In the genomic region with DNA sequence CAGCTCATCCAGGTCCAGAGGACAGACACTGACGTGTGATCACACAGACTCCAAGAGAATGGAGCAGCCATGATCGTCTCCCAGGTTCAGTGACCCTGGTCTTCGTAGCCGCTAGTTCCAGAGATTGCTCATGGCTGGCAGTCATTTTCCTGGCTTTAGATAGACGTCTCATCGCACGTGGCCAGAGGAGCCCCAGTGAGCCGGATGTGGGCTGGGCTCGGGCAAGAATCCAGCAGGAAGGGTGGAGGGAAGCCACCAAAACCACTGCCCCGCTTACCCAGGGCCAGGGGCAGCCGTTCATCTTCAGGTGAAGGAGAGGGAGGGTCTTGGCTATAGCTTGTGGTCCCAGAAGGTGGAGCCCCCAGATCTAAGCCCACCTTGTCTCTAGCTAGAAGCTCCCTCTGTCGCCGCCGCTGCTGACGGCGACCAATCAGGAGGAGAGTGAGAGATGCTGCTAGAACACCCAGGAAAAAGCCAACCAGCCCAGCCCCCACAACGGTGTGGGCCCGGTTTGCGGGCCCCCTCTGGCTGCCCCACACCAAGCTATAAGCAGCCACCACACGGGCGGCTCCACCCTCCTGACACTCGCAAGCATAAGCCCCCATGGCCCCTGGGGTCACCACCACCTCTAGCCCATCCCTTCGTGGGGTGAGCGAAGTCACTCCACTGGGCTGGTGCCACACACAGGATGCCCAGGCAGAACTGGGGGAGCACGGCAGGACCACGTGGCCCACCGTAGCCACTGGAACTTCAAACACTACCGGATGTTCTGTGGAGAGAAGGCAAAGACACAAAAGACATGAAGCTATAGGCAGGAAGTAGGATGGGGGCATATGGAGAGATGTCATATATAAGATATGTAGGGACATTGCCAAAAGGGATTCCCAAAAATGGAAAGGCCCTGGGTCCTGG, we compare ENCODE assay signal across 9 mouse cellular contexts. TPM values are rescaled to one million over a fixed set of nuclear protein-coding genes. Genes with fewer than 3 reads are reported as not detected.
DNase-seq lines count a peak whose midpoint lies in the region; ATAC-seq and TF ChIP-seq lines count a peak whose summit lies in the region.
"Had no signal": no experiment of that assay in that cellular context is flagged by ENCODE, and none has a peak within 500 bp of the region (broad histone marks: within the 10 kb centered on the region; RNA-seq: fewer than 3 reads in every experiment).

No protein-coding gene starts in this region.

- no peak for TF ChIP-seq EP300 in lung, postnatal 0 days (IDR thresholded peaks at IDR 0.05)

- ATAC-seq in lung, postnatal 0 days: no peak
- no peak for ATAC-seq in forebrain, embryonic 16.5 days

- H3K4me3 ChIP-seq in lung, postnatal 0 days (ENCODE audit: low read depth, low read length): no peak overlapping the region
- no peak overlapping the region for H3K4me3 ChIP-seq in forebrain, embryonic 16.5 days (replicated peaks; ENCODE audit: low read length)

- no peaks in the 10 kb centered on the region for H3K36me3 ChIP-seq in lung, postnatal 0 days (ENCODE audit: insufficient read depth, low read length)
- H3K36me3 ChIP-seq in forebrain, embryonic 16.5 days (ENCODE audit: control insufficient read depth, insufficient read depth): no peaks in the 10 kb centered on the region

- no peak overlapping the region for H3K4me2 ChIP-seq in lung, postnatal 0 days (replicated peaks; ENCODE audit: low read depth, low read length)
- no peak overlapping the region for H3K4me2 ChIP-seq in forebrain, embryonic 16.5 days (ENCODE audit: low read length)

- H3K27me3 ChIP-seq in lung, postnatal 0 days (replicated peaks; ENCODE audit: insufficient read depth, low read length): no peaks in the 10 kb centered on the region
- H3K27me3 ChIP-seq in forebrain, embryonic 16.5 days (replicated peaks; ENCODE audit: control insufficient read depth, insufficient read depth, low read length): no peaks in the 10 kb centered on the region

- DNase-seq in adrenal gland, postnatal 10 days: peak; percentile 14
- no peak for DNase-seq in adrenal gland, postnatal 25 days
- peak; percentile 55 for DNase-seq in lung, postnatal 10 days
- no peak for DNase-seq in lung, postnatal 0 days (ENCODE audit: low spot score)
- peak; percentile 29 for DNase-seq in lung, postnatal 25 days (ENCODE audit: low spot score)
- peak; percentile 74 to 82 for DNase-seq in thymus, postnatal 36 days
- DNase-seq in layer of hippocampus, adult 18-20 months (ENCODE audit: low spot score in 2 of 2): no peak
- DNase-seq: cerebellum, adult 11 months had no signal

- no peak for TF ChIP-seq CTCF in lung, postnatal 0 days (IDR thresholded peaks at IDR 0.05)

- H3K9ac ChIP-seq in lung, postnatal 0 days (replicated peaks; ENCODE audit: low read depth): no peak overlapping the region
- no peak overlapping the region for H3K9ac ChIP-seq in forebrain, embryonic 16.5 days (replicated peaks; ENCODE audit: low read depth, low read length)

- no peaks in the 10 kb centered on the region for H3K4me1 ChIP-seq in lung, postnatal 0 days (ENCODE audit: insufficient read depth, low read depth, low read length)
- peaks cover 2% of the 10 kb centered on the region; the same call in 1 of the 2 replicates for H3K4me1 ChIP-seq in forebrain, embryonic 16.5 days (replicated peaks; ENCODE audit: control insufficient read depth, insufficient read depth, low read length)

- no peak overlapping the region for H3K27ac ChIP-seq in lung, postnatal 0 days (ENCODE audit: low read length)
- no peak overlapping the region for H3K27ac ChIP-seq in forebrain, embryonic 16.5 days (ENCODE audit: low read length)

- no peaks in the 10 kb centered on the region for H3K9me3 ChIP-seq in lung, postnatal 0 days (ENCODE audit: low read length)
- no peaks in the 10 kb centered on the region for H3K9me3 ChIP-seq in forebrain, embryonic 16.5 days (ENCODE audit: control insufficient read depth, low read length)

- 68% methylated on average over 28 of the region's 28 CpGs for WGBS in lung, postnatal 0 days
- 84% methylated on average over 28 of the region's 28 CpGs for WGBS in forebrain, embryonic 16.5 days

RNA-seq across cellular contexts. Expression of gene Sema4f, which starts 26.0 kb away (rescaled TPM):
- total RNA-seq in adrenal gland, postnatal 10 days (2021): 1 to 10 TPM; 1.0 to 2.8 TPM
- 1.00 and 1.4 TPM in 2 replicates for total RNA-seq in adrenal gland, postnatal 25 days (2021)
- 8.8 and 14.3 TPM in 2 replicates for polyA plus RNA-seq in lung, postnatal 0 days (2015; fragmentation: Nextera tagmentation; extraction: Ambion mirVana)
- polyA plus RNA-seq in forebrain, embryonic 16.5 days (2015; fragmentation: Nextera tagmentation; extraction: Ambion mirVana): 16.3 and 18.7 TPM in 2 replicates
- total RNA-seq in layer of hippocampus, adult 18-20 months (2021): 10 to 100 TPM; 40.1 to 40.8 TPM

RNA-seq across cellular contexts. Expression of gene M1ap, which starts 33.1 kb away (rescaled TPM):
- under 1 TPM; 0.36 to 0.39 TPM for total RNA-seq in adrenal gland, postnatal 10 days (2021)
- not detected in 2 replicates for total RNA-seq in adrenal gland, postnatal 25 days (2021)
- polyA plus RNA-seq in lung, postnatal 0 days (2015; fragmentation: Nextera tagmentation; extraction: Ambion mirVana): 1.8 and 2.5 TPM in 2 replicates
- polyA plus RNA-seq in forebrain, embryonic 16.5 days (2015; fragmentation: Nextera tagmentation; extraction: Ambion mirVana): not detected in 2 replicates
- total RNA-seq in layer of hippocampus, adult 18-20 months (2021): not detected

Comparison
In these comparisons a context has a peak if more than half of its experiments do, and no peak if none do; other contexts are left out.
1. DNase-seq: peak in adrenal gland, postnatal 10 days (single experiment), lung, postnatal 10 days (single experiment), lung, postnatal 25 days (single experiment) and thymus, postnatal 36 days (2 of 2); none in adrenal gland, postnatal 25 days (single experiment), lung, postnatal 0 days (single experiment) and layer of hippocampus, adult 18-20 months (0 of 2).
2. RNA of gene Sema4f, which starts 26.0 kb away (total RNA-seq): 40.1 to 40.8 TPM in layer of hippocampus, adult 18-20 months; 1.0 to 2.8 TPM in adrenal gland, postnatal 10 days and 1.00 to 1.4 TPM in adrenal gland, postnatal 25 days; every median in the first group is over 10 times any median in the second.